Mouse (Mus musculus): ENCODE data around the gene Trim12a. TPM values are rescaled to one million over a fixed set of nuclear protein-coding genes. Genes with fewer than 3 reads are reported as not detected.

Trim12a gene
- polyA plus RNA-seq, 1 experiment from 2014 or later: 3.2 TPM

Other genes starting within 250 kb of the Trim12a start
- not detected in 2 replicates for gene Olfr644, start 243.6 kb downstream of the Trim12a start, polyA plus RNA-seq (2014; fragmentation: Nextera tagmentation; extraction: Ambion mirVana)
- gene Olfr645, start 230.0 kb downstream of the Trim12a start, polyA plus RNA-seq (2014; fragmentation: Nextera tagmentation; extraction: Ambion mirVana): not detected in 2 replicates
- not detected in 2 replicates for gene Olfr646, start 210.6 kb downstream of the Trim12a start, polyA plus RNA-seq (2014; fragmentation: Nextera tagmentation; extraction: Ambion mirVana)
- not detected in 2 replicates for gene Ubqln5, start 185.6 kb downstream of the Trim12a start, polyA plus RNA-seq (2014; fragmentation: Nextera tagmentation; extraction: Ambion mirVana)
- gene Olfr643, start 178.1 kb downstream of the Trim12a start, polyA plus RNA-seq (2014; fragmentation: Nextera tagmentation; extraction: Ambion mirVana): not detected in 2 replicates
- gene Ubqln3, start 172.2 kb downstream of the Trim12a start, polyA plus RNA-seq (2014; fragmentation: Nextera tagmentation; extraction: Ambion mirVana): not detected in 2 replicates
- gene Ubqlnl, start 164.9 kb downstream of the Trim12a start, polyA plus RNA-seq (2014; fragmentation: Nextera tagmentation; extraction: Ambion mirVana): not detected in 2 replicates
- not detected in 2 replicates for gene Olfm5, start 150.6 kb downstream of the Trim12a start, polyA plus RNA-seq (2014; fragmentation: Nextera tagmentation; extraction: Ambion mirVana)
- gene Olfr648, start 132.1 kb downstream of the Trim12a start, polyA plus RNA-seq (2014; fragmentation: Nextera tagmentation; extraction: Ambion mirVana): 0.35 and 0.49 TPM in 2 replicates
- not detected in 2 replicates for gene Olfr649, start 119.5 kb downstream of the Trim12a start, polyA plus RNA-seq (2014; fragmentation: Nextera tagmentation; extraction: Ambion mirVana)
- 2.5 and 3.4 TPM in 2 replicates for gene Trim6, start 96.7 kb downstream of the Trim12a start, polyA plus RNA-seq (2014; fragmentation: Nextera tagmentation; extraction: Ambion mirVana)
- gene Trim34a, start 71.0 kb downstream of the Trim12a start, polyA plus RNA-seq (2014; fragmentation: Nextera tagmentation; extraction: Ambion mirVana): 0.74 and 1.1 TPM in 2 replicates
- gene Trim5, start 27.4 kb downstream of the Trim12a start, polyA plus RNA-seq (2014; fragmentation: Nextera tagmentation; extraction: Ambion mirVana): 0.09 and 0.14 TPM in 2 replicates
- not detected in 2 replicates for gene Trim34b, start 14.0 kb upstream of the Trim12a start, polyA plus RNA-seq (2014; fragmentation: Nextera tagmentation; extraction: Ambion mirVana)
- 0.45 and 1.0 TPM in 2 replicates for gene Trim12c, start 37.9 kb upstream of the Trim12a start, polyA plus RNA-seq (2014; fragmentation: Nextera tagmentation; extraction: Ambion mirVana)
- 0.07 and 0.11 TPM in 2 replicates for gene Trim30b, start 54.4 kb upstream of the Trim12a start, polyA plus RNA-seq (2014; fragmentation: Nextera tagmentation; extraction: Ambion mirVana)
- gene Trim30c, start 85.4 kb upstream of the Trim12a start, polyA plus RNA-seq (2014; fragmentation: Nextera tagmentation; extraction: Ambion mirVana): 0.11 and 0.32 TPM in 2 replicates
- 0.74 and 0.81 TPM in 2 replicates for gene Trim30a, start 149.7 kb upstream of the Trim12a start, polyA plus RNA-seq (2014; fragmentation: Nextera tagmentation; extraction: Ambion mirVana)
- 0.11 and 0.31 TPM in 2 replicates for gene Trim30d, start 192.4 kb upstream of the Trim12a start, polyA plus RNA-seq (2014; fragmentation: Nextera tagmentation; extraction: Ambion mirVana)
- gene Olfr651, start 234.7 kb upstream of the Trim12a start, polyA plus RNA-seq (2014; fragmentation: Nextera tagmentation; extraction: Ambion mirVana): not detected in 2 replicates
- gene Olfr652, start 245.4 kb upstream of the Trim12a start, polyA plus RNA-seq (2014; fragmentation: Nextera tagmentation; extraction: Ambion mirVana): not detected in 2 replicates

Measured in hindbrain, embryonic 11.5 days (tissue).